Mouse (Mus musculus): ENCODE measurements around the gene Olfr935. TPM values are rescaled to one million over a fixed set of nuclear protein-coding genes. Genes with fewer than 3 reads are reported as not detected.

The Olfr935 gene
- not detected in 2 replicates for polyA plus RNA-seq (2012; ENCODE audit: low replicate concordance)

GRCm38 (mm10) chr9:38999583-38999982 lies at the start of gene Olfr935:
Olfr935 (minus strand) TSS chr9:38999683.

GRCm38 (mm10) chr9:39023277-39023676 lies 23.8 kb upstream of the Olfr935 start, which contains the start of gene Olfr146:
Olfr146 (minus strand) TSS chr9:39023377.

GRCm38 (mm10) chr9:38988215-38988614 lies 11.3 kb downstream of the Olfr935 start, which contains the start of gene Olfr934:
Olfr934 (minus strand) TSS chr9:38988315.

GRCm38 (mm10) chr9:38972013-38972412 lies 27.5 kb downstream of the Olfr935 start, which contains the start of gene Olfr933:
Olfr933 (plus strand) TSS chr9:38972313.

Other genes starting within 250 kb of the Olfr935 start
- gene Olfr920, start 247.4 kb downstream of the Olfr935 start, polyA plus RNA-seq (2012; ENCODE audit: low replicate concordance) = not detected in 2 replicates
- not detected in 2 replicates for gene Olfr921, start 226.6 kb downstream of the Olfr935 start, polyA plus RNA-seq (2012; ENCODE audit: low replicate concordance)
- gene Olfr922, start 185.1 kb downstream of the Olfr935 start, polyA plus RNA-seq (2012; ENCODE audit: low replicate concordance) = 0.05 TPM in 1 of 2 replicates, not detected in the other
- gene Olfr923, start 173.1 kb downstream of the Olfr935 start, polyA plus RNA-seq (2012; ENCODE audit: low replicate concordance) = not detected in 2 replicates
- gene Olfr924, start 155.2 kb downstream of the Olfr935 start, polyA plus RNA-seq (2012; ENCODE audit: low replicate concordance) = not detected in 2 replicates
- gene Olfr26, start 144.6 kb downstream of the Olfr935 start, polyA plus RNA-seq (2012; ENCODE audit: low replicate concordance) = not detected in 2 replicates
- not detected in 2 replicates for gene Olfr926, start 122.6 kb downstream of the Olfr935 start, polyA plus RNA-seq (2012; ENCODE audit: low replicate concordance)
- gene Olfr930, start 69.9 kb downstream of the Olfr935 start, polyA plus RNA-seq (2012; ENCODE audit: low replicate concordance) = not detected in 2 replicates
- not detected in 2 replicates for gene Olfr933, start 27.4 kb downstream of the Olfr935 start, polyA plus RNA-seq (2012; ENCODE audit: low replicate concordance)
- gene Olfr934, start 11.4 kb downstream of the Olfr935 start, polyA plus RNA-seq (2012; ENCODE audit: low replicate concordance) = not detected in 2 replicates
- not detected in 2 replicates for gene Olfr146, start 23.7 kb upstream of the Olfr935 start, polyA plus RNA-seq (2012; ENCODE audit: low replicate concordance)
- not detected in 2 replicates for gene Olfr937, start 65.3 kb upstream of the Olfr935 start, polyA plus RNA-seq (2012; ENCODE audit: low replicate concordance)
- not detected in 2 replicates for gene Olfr938, start 79.2 kb upstream of the Olfr935 start, polyA plus RNA-seq (2012; ENCODE audit: low replicate concordance)
- not detected in 2 replicates for gene Olfr27, start 128.4 kb upstream of the Olfr935 start, polyA plus RNA-seq (2012; ENCODE audit: low replicate concordance)
- gene Olfr943, start 166.6 kb upstream of the Olfr935 start, polyA plus RNA-seq (2012; ENCODE audit: low replicate concordance) = 0.06 TPM in 1 of 2 replicates, not detected in the other
- gene Olfr944, start 202.2 kb upstream of the Olfr935 start, polyA plus RNA-seq (2012; ENCODE audit: low replicate concordance) = not detected in 2 replicates